ENCODE assay signal across 7 mouse cellular contexts in the genomic region with DNA sequence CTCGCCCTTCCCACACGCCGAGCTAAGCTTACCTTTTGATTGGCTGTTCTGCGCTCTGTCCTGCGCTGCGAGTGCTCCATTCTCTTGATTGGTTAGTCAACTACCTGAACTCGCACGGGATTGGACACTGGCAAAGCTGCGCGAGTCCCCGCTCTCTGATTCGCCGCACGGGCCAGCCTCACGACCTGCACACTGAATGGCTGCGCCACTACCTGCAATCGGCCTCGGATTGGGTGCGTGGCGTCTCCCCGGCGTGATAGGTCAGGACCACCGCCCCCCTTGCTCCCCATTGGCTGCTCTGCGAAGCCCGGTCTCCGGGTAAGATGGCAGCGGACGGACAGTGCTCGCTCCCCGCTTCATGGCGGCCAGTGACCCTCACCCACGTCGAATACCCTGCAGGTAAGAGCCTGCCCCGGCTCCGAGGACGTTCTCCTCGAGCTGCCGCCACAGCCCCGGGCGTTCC. TPM values are rescaled to one million over a fixed set of nuclear protein-coding genes. Genes with fewer than 3 reads are reported as not detected.
DNase-seq lines count a peak whose midpoint lies in the region; ATAC-seq lines count a peak whose summit lies in the region.

A gene (plus strand): TSS at position 141 of the 463 bp plus-strand sequence.

- DNase-seq in adrenal gland, adult 18-20 months (ENCODE audit: low spot score in 2 of 2) = peak; percentile 84 to 89
- peak; percentile 98 for DNase-seq in embryo, embryonic 11 days
- DNase-seq in gastrocnemius, postnatal 36 days = peak; percentile 92 to 95
- peak; percentile 98 to 100 for DNase-seq in left cerebral cortex, postnatal 25 days (ENCODE audit: low spot score in 2 of 2)
- DNase-seq in midbrain, embryonic 10.5 days (ENCODE audit: low spot score) = peak; percentile 99
- peak; percentile 96 for DNase-seq in right cerebral cortex, postnatal 4 days

- H3K9ac ChIP-seq in intestine, embryonic 15.5 days = peak within 1 kb of the TSS; percentile 74

- H3K9me3 ChIP-seq in intestine, embryonic 15.5 days = no peaks in the 10 kb centered on the region
- no peaks in the 10 kb centered on the region for H3K9me3 ChIP-seq in midbrain, embryonic 10.5 days (replicated peaks)

- peak; percentile 96 for ATAC-seq in intestine, embryonic 15.5 days

- peak within 1 kb of the TSS; percentile 82 for H3K4me2 ChIP-seq in intestine, embryonic 15.5 days (replicated peaks)

- H3K27ac ChIP-seq in intestine, embryonic 15.5 days = peak within 1 kb of the TSS; percentile 93
- peak within 1 kb of the TSS; percentile 90 for H3K27ac ChIP-seq in midbrain, embryonic 10.5 days (replicated peaks)

- peaks cover 15% of the 10 kb centered on the region for H3K4me1 ChIP-seq in intestine, embryonic 15.5 days (replicated peaks)
- peaks cover 37% of the 10 kb centered on the region for H3K4me1 ChIP-seq in midbrain, embryonic 10.5 days

- intact Hi-C loops in gastrocnemius, postnatal 36 days (cut with DNase I) = no loop called here
- intact Hi-C loops in left cerebral cortex, postnatal 25 days (cut with DNase I) = loop anchor here (2.0 kb wide), 1 partner anchor 21 kb away; no protein-coding TSS in a partner anchor

- no peaks in the 10 kb centered on the region for H3K27me3 ChIP-seq in intestine, embryonic 15.5 days (replicated peaks)
- peaks cover 20% of the 10 kb centered on the region for H3K27me3 ChIP-seq in midbrain, embryonic 10.5 days (ENCODE audit: low read depth, poor library complexity, severe bottlenecking)

- WGBS in intestine, embryonic 15.5 days = under 1% methylated on average over 40 of the region's 40 CpGs
- WGBS in midbrain, embryonic 10.5 days = under 1% methylated on average over 40 of the region's 40 CpGs

- peak within 1 kb of the TSS; percentile 79 for H3K4me3 ChIP-seq in intestine, embryonic 15.5 days (replicated peaks)
- H3K4me3 ChIP-seq in midbrain, embryonic 10.5 days = peak within 1 kb of the TSS; percentile 91

- H3K36me3 ChIP-seq in intestine, embryonic 15.5 days = peaks cover 5% of the 10 kb centered on the region
- H3K36me3 ChIP-seq in midbrain, embryonic 10.5 days = peaks cover 31% of the 10 kb centered on the region

RNA-seq across cellular contexts. Expression of the gene that starts here (rescaled TPM):
- total RNA-seq in adrenal gland, adult 18-20 months (2021) = 10 to 100 TPM; 13.2 to 15.2 TPM
- total RNA-seq in gastrocnemius, postnatal 36 days (2021) = 1 to 10 TPM; 5.5 to 6.7 TPM
- polyA plus RNA-seq in intestine, embryonic 15.5 days (2015; fragmentation: Nextera tagmentation; extraction: Ambion mirVana) = 44.5 and 50.9 TPM in 2 replicates
- total RNA-seq in left cerebral cortex, postnatal 25 days (2021) = 10 to 100 TPM; 27.5 to 29.2 TPM
- polyA plus RNA-seq in midbrain, embryonic 10.5 days (2016; fragmentation: Nextera tagmentation; extraction: Ambion mirVana) = 53.2 and 62.7 TPM in 2 replicates

Comparison
In these comparisons a context has a peak if more than half of its experiments do, and no peak if none do; other contexts are left out.
1. Peak in every context shown above with its lines: DNase-seq, ATAC-seq, H3K4me3 ChIP-seq and H3K27ac ChIP-seq.